Mouse (Mus musculus) forebrain, embryonic 14.5 days (tissue): ENCODE data around the gene Vmn1r170. TPM values are rescaled to one million over a fixed set of nuclear protein-coding genes. Genes with fewer than 3 reads are reported as not detected.
"Not testable (repeated sequence)": the region's sequence is repeated elsewhere in the genome, so short reads cannot be mapped to it uniquely, and the experiment has no call there.

Source experiments
- ATAC-seq: fragments of 200-750 bp; cut with Nextera tagmentation; 2 replicates; pipeline ENCODE4 v1.8.0; 2017; ENCODE audit warnings: mild to moderate bottlenecking, moderate library complexity
- DNase-seq: peaks from one replicate; pipeline ENCODE4 v3.0.0-alpha.2; 2015; ENCODE audit warnings: low spot score
- H3K27ac ChIP-seq: fragments of 300-500 bp; sonication (generic); 2 replicates; pipeline ENCODE4 v1.5.1; 2014; ENCODE audit warnings: low read depth, mild to moderate bottlenecking, control low read depth, low read length, moderate library complexity
- H3K27me3 ChIP-seq: fragments of 300-500 bp; sonication (generic); replicated peaks from 2 replicates; pipeline ENCODE4 v1.6.1; 2014; ENCODE audit warnings: low read length, control low read depth, mixed read lengths; ENCODE audit not compliant: control insufficient read depth, insufficient read depth
- H3K36me3 ChIP-seq: fragments of 300-500 bp; sonication (generic); 2 replicates; pipeline ENCODE4 v1.6.1; 2014; ENCODE audit warnings: low read length, control low read depth; ENCODE audit not compliant: control insufficient read depth, insufficient read depth
- H3K4me1 ChIP-seq: fragments of 300-500 bp; sonication (generic); 2 replicates; pipeline ENCODE4 v1.6.1; 2014; ENCODE audit warnings: antibody characterized with exemption, low read length, control low read depth; ENCODE audit not compliant: control insufficient read depth, insufficient read depth
- H3K4me2 ChIP-seq: fragments of 300-500 bp; sonication (generic); 2 replicates; pipeline ENCODE4 v1.6.1; 2014; ENCODE audit warnings: mild to moderate bottlenecking, control low read depth, low read length
- H3K4me3 ChIP-seq: fragments of 300-500 bp; sonication (generic); 2 replicates; pipeline ENCODE4 v1.5.1; 2014; ENCODE audit warnings: low read depth, low read length, control low read depth
- H3K9ac ChIP-seq: fragments of 300-500 bp; sonication (generic); 2 replicates; pipeline ENCODE4 v1.6.1; 2014; ENCODE audit warnings: mild to moderate bottlenecking, low read length, control low read depth, moderate library complexity
- H3K9me3 ChIP-seq: fragments of 300-500 bp; sonication (generic); replicated peaks from 2 replicates; pipeline ENCODE4 v1.6.1; 2016; ENCODE audit warnings: low read length, control low read depth, mixed read lengths; ENCODE audit not compliant: control insufficient read depth
- WGBS: fragments of 180-500 bp; shearing (Covaris S2); extraction: QIAGEN DNeasy Blood & Tissue Kit; methylation state at CpG from one replicate; pipeline ENCODE4 v1.1.7; 2014; 5-methylcytosine and 5-hydroxymethylcytosine counted together
- polyA plus RNA-seq: library from polyadenylated mRNA; unstranded; fragments of >200 nt; fragmentation: Nextera tagmentation; extraction: Ambion mirVana; gene quantifications from 2 replicates; pipeline ENCODE4 v1.2.1, GENCODE M21; 2014

Vmn1r170 gene
- not detected in 2 replicates for polyA plus RNA-seq

GRCm38 (mm10) chr7:23605875-23606274 lies at the start of gene Vmn1r170:
Gene Vmn1r170, plus strand, starts transcription at chr7:23606175.
- not testable (repeated sequence) for H3K4me3 ChIP-seq, DNase-seq, H3K27ac ChIP-seq, H3K9ac ChIP-seq, H3K4me1 ChIP-seq, H3K9me3 ChIP-seq, H3K36me3 ChIP-seq, H3K4me2 ChIP-seq, H3K27me3 ChIP-seq, ATAC-seq
- 34% methylated on average over 1 of the region's 1 CpGs for WGBS

- 64% methylated on average over 1 of the region's 2 CpGs for WGBS
- H3K4me1 ChIP-seq, H3K27me3 ChIP-seq, H3K27ac ChIP-seq, H3K4me3 ChIP-seq, H3K4me2 ChIP-seq, H3K36me3 ChIP-seq, ATAC-seq, H3K9ac ChIP-seq, DNase-seq, H3K9me3 ChIP-seq: not testable (repeated sequence)
Observed at GRCm38 (mm10) chr7:23575226-23575625, 30.7 kb upstream of the Vmn1r170 start, which contains the start of gene Vmn1r169. Gene Vmn1r169, plus strand, starts transcription at chr7:23575526.

- H3K9me3 ChIP-seq, result peaks cover 11% of the 10 kb centered on the region
- H3K36me3 ChIP-seq, result no peaks in the 10 kb centered on the region
- DNase-seq, result no peak
- no peak within 1 kb of the TSS for H3K4me2 ChIP-seq
- H3K27me3 ChIP-seq, result no peaks in the 10 kb centered on the region
- no peak within 1 kb of the TSS for H3K9ac ChIP-seq
- no peak within 1 kb of the TSS for H3K4me3 ChIP-seq
- no peak for ATAC-seq
- H3K4me1 ChIP-seq, result no peaks in the 10 kb centered on the region
- H3K27ac ChIP-seq, result no peak within 1 kb of the TSS
Observed at GRCm38 (mm10) chr7:23630422-23630821, 24.4 kb downstream of the Vmn1r170 start, which contains the start of gene Vmn1r171. Gene Vmn1r171, plus strand, starts transcription at chr7:23630722.

Other genes starting within 250 kb of the Vmn1r170 start
- not detected in 2 replicates for gene Nlrp5, start 220.3 kb upstream of the Vmn1r170 start, polyA plus RNA-seq
- gene Vmn1r167, start 99.0 kb upstream of the Vmn1r170 start, polyA plus RNA-seq, result not detected in 2 replicates
- gene Vmn1r168, start 66.4 kb upstream of the Vmn1r170 start, polyA plus RNA-seq, result not detected in 2 replicates
- gene Vmn1r169, start 30.6 kb upstream of the Vmn1r170 start, polyA plus RNA-seq, result not detected in 2 replicates
- not detected in 2 replicates for gene Vmn1r171, start 24.5 kb downstream of the Vmn1r170 start, polyA plus RNA-seq
- gene Vmn1r172, start 52.1 kb downstream of the Vmn1r170 start, polyA plus RNA-seq, result not detected in 2 replicates
- not detected in 2 replicates for gene Vmn1r173, start 94.5 kb downstream of the Vmn1r170 start, polyA plus RNA-seq
- gene Vmn1r174, start 146.1 kb downstream of the Vmn1r170 start, polyA plus RNA-seq, result not detected in 2 replicates
- not detected in 2 replicates for gene Vmn1r175, start 204.5 kb downstream of the Vmn1r170 start, polyA plus RNA-seq
- not detected in 2 replicates for gene Vmn1r176, start 231.2 kb downstream of the Vmn1r170 start, polyA plus RNA-seq